Mouse (Mus musculus): ENCODE results near the gene Lsm14b.

DNA sequence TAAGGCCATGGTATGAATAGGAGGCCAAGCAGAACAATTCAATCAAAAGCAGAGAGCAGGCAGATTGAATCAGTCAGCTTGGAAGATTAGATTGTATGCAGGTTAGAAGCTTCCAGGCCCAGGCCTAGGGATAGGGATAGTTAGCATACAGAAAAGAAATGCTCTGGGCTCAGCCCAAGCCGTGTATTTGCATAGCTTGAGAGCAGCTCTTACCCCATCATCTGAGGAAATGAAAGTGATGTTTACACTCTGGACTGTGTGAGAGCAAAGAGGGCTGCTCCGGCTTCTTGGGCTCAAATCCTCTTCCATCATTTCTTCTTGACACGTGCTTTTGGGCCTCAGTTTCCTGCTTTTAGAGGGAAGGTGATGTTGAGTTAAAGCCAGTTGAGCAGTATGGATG lies 22.8 kb downstream of the Lsm14b start:
- no peak for TF ChIP-seq CTCF (IDR thresholded peaks at IDR 0.05; ENCODE audit: low read depth)
- TF ChIP-seq EP300 (IDR thresholded peaks at IDR 0.05; ENCODE audit: low read depth), result no peak

Data from liver, postnatal 0 days (tissue).